Mouse (Mus musculus) midbrain, embryonic 12.5 days (tissue): ENCODE measurements at regions not wholly inside any gene's neighbourhood (a gene's known extent, or its start where the extent isn't known, plus 50 kb on each side); places are given as distances from the start of the nearest gene placed in this dataset.

Experiments
- ATAC-seq: fragments of 200-750 bp; cut with Nextera tagmentation; 2 replicates; pipeline ENCODE4 v1.8.0; 2017; ENCODE audit warnings: low read depth, moderate TSS enrichment, moderate library complexity; ENCODE audit not compliant: low FRiP score
- H3K27ac ChIP-seq: fragments of 300-500 bp; sonication (generic); replicated peaks from 2 replicates; pipeline ENCODE4 v1.5.1; 2016; ENCODE audit warnings: mild to moderate bottlenecking
- H3K27me3 ChIP-seq: fragments of 300-500 bp; sonication (generic); 2 replicates; pipeline ENCODE4 v1.6.1; 2016; ENCODE audit warnings: mild to moderate bottlenecking
- H3K36me3 ChIP-seq: fragments of 300-500 bp; sonication (generic); 2 replicates; pipeline ENCODE4 v1.6.1; 2016
- H3K4me1 ChIP-seq: fragments of 300-500 bp; sonication (generic); 2 replicates; pipeline ENCODE4 v1.6.1; 2016
- H3K4me2 ChIP-seq: fragments of 300-500 bp; sonication (generic); replicated peaks from 2 replicates; pipeline ENCODE4 v1.6.1; 2016; ENCODE audit warnings: mild to moderate bottlenecking, moderate library complexity
- H3K4me3 ChIP-seq: fragments of 300-500 bp; sonication (generic); 2 replicates; pipeline ENCODE4 v1.5.1; 2016; ENCODE audit warnings: mild to moderate bottlenecking
- H3K9ac ChIP-seq: fragments of 300-500 bp; sonication (generic); replicated peaks from 2 replicates; pipeline ENCODE4 v1.6.1; 2016; ENCODE audit warnings: mild to moderate bottlenecking, moderate library complexity
- H3K9me3 ChIP-seq: fragments of 300-500 bp; sonication (generic); 2 replicates; pipeline ENCODE4 v1.6.1; 2016; ENCODE audit warnings: mild to moderate bottlenecking
- WGBS: fragments of 180-500 bp; shearing (Covaris S2); methylation state at CpG from one replicate; pipeline ENCODE4 v1.1.7; 2016; 5-methylcytosine and 5-hydroxymethylcytosine counted together

- no peak overlapping the region for H3K9ac ChIP-seq
- no peaks in the 10 kb centered on the region for H3K27me3 ChIP-seq
- no peak overlapping the region for H3K27ac ChIP-seq
- H3K4me2 ChIP-seq = no peak overlapping the region
- no peaks in the 10 kb centered on the region for H3K4me1 ChIP-seq
- H3K9me3 ChIP-seq = no peaks in the 10 kb centered on the region
- ATAC-seq = no peak
- 77% methylated on average over 2 of the region's 2 CpGs for WGBS
- H3K36me3 ChIP-seq = no peaks in the 10 kb centered on the region
- H3K4me3 ChIP-seq = no peak overlapping the region
These were observed 116.5 kb upstream of the B3gat2 start for GRCm38 (mm10) chr1:23645093-23645492.

- Histone ChIP-seq H3K9me3 (no peaks in the 10 kb centered on the region), H3K36me3 (no peaks in the 10 kb centered on the region), H3K4me3 (no peak overlapping the region), H3K4me1 (no peaks in the 10 kb centered on the region), H3K4me2 (no peak overlapping the region), H3K27ac (no peak overlapping the region), H3K9ac (no peak overlapping the region), H3K27me3 (no peaks in the 10 kb centered on the region)
- 84% methylated on average over 7 of the region's 7 CpGs for WGBS
- ATAC-seq = no peak
These were observed 112.6 kb upstream of the B3gat2 start for GRCm38 (mm10) chr1:23648875-23649506.

GRCm38 (mm10) chr1:23649886-23650285 lies 111.7 kb upstream of the B3gat2 start:
- no peak overlapping the region for H3K27ac ChIP-seq
- no peak for ATAC-seq
- no peak overlapping the region for H3K4me3 ChIP-seq
- H3K36me3 ChIP-seq = no peaks in the 10 kb centered on the region
- no peaks in the 10 kb centered on the region for H3K27me3 ChIP-seq
- no peak overlapping the region for H3K9ac ChIP-seq
- WGBS = 79% methylated on average over 4 of the region's 4 CpGs
- no peak overlapping the region for H3K4me2 ChIP-seq
- no peaks in the 10 kb centered on the region for H3K4me1 ChIP-seq
- no peaks in the 10 kb centered on the region for H3K9me3 ChIP-seq

- Histone ChIP-seq H3K36me3 (no peaks in the 10 kb centered on the region), H3K4me3 (no peak overlapping the region)
- ATAC-seq = no peak
These were observed 107.9 kb upstream of the B3gat2 start for GRCm38 (mm10) chr1:23653628-23654027.

GRCm38 (mm10) chr1:23655768-23656167 lies 105.8 kb upstream of the B3gat2 start:
- no peak overlapping the region for H3K27ac ChIP-seq
- H3K4me1 ChIP-seq = 0 out of 2 replicates have a peak, but pooled peaks cover 3% of the 10 kb centered on the region
- no peaks in the 10 kb centered on the region for H3K27me3 ChIP-seq
- no peak overlapping the region for H3K4me2 ChIP-seq
- H3K36me3 ChIP-seq = no peaks in the 10 kb centered on the region
- H3K9me3 ChIP-seq = no peaks in the 10 kb centered on the region
- no peak for ATAC-seq
- H3K4me3 ChIP-seq = no peak overlapping the region
- no peak overlapping the region for H3K9ac ChIP-seq
- WGBS = 97% methylated on average over 1 of the region's 1 CpGs

More at GRCm38 (mm10) chr1:23653628-23654027, 107.9 kb upstream of the B3gat2 start:
- Histone ChIP-seq H3K4me2 (no peak overlapping the region), H3K9ac (no peak overlapping the region), H3K27me3 (no peaks in the 10 kb centered on the region), H3K9me3 (no peaks in the 10 kb centered on the region), H3K27ac (no peak overlapping the region), H3K4me1 (0 out of 2 replicates have a peak, but pooled peaks cover 3% of the 10 kb centered on the region)
- WGBS = 93% methylated on average over 4 of the region's 4 CpGs

- H3K27ac ChIP-seq = no peak overlapping the region; the same call in 1 of the 2 replicates
- ATAC-seq = peak; percentile 20; the same call in 1 of the 2 replicates
- WGBS = 38% methylated on average over 12 of the region's 12 CpGs
These were observed 105.3 kb upstream of the B3gat2 start for GRCm38 (mm10) chr1:23656302-23656701.

GRCm38 (mm10) chr1:23656718-23657117 lies 104.8 kb upstream of the B3gat2 start:
- 0 out of 2 replicates have a peak, but pooled peaks have one; percentile 17 for ATAC-seq
- Histone ChIP-seq H3K9me3 (no peaks in the 10 kb centered on the region), H3K4me1 (0 out of 2 replicates have a peak, but pooled peaks cover 3% of the 10 kb centered on the region), H3K36me3 (no peaks in the 10 kb centered on the region), H3K9ac (no peak overlapping the region), H3K4me2 (peak overlapping the region; percentile 28), H3K27ac (no peak overlapping the region), H3K27me3 (no peaks in the 10 kb centered on the region), H3K4me3 (no peak overlapping the region)
- WGBS = 65% methylated on average over 8 of the region's 8 CpGs

More at GRCm38 (mm10) chr1:23656302-23656701, 105.3 kb upstream of the B3gat2 start:
- H3K4me3 ChIP-seq = no peak overlapping the region
- H3K9ac ChIP-seq = no peak overlapping the region
- no peaks in the 10 kb centered on the region for H3K27me3 ChIP-seq
- no peaks in the 10 kb centered on the region for H3K36me3 ChIP-seq
- H3K4me1 ChIP-seq = 0 out of 2 replicates have a peak, but pooled peaks cover 3% of the 10 kb centered on the region
- peak overlapping the region; percentile 28 for H3K4me2 ChIP-seq
- no peaks in the 10 kb centered on the region for H3K9me3 ChIP-seq

GRCm38 (mm10) chr1:23670514-23670913 lies 91.0 kb upstream of the B3gat2 start:
- Histone ChIP-seq H3K4me3 (no peak overlapping the region), H3K27me3 (no peaks in the 10 kb centered on the region), H3K4me2 (no peak overlapping the region), H3K36me3 (no peaks in the 10 kb centered on the region), H3K27ac (no peak overlapping the region), H3K9me3 (no peaks in the 10 kb centered on the region), H3K9ac (no peak overlapping the region), H3K4me1 (no peaks in the 10 kb centered on the region)
- no peak for ATAC-seq
- WGBS = 83% methylated on average over 4 of the region's 4 CpGs

GRCm38 (mm10) chr1:23674357-23674756 lies 87.2 kb upstream of the B3gat2 start:
- Histone ChIP-seq H3K27ac (no peak overlapping the region), H3K36me3 (no peaks in the 10 kb centered on the region), H3K9me3 (no peaks in the 10 kb centered on the region), H3K4me3 (no peak overlapping the region), H3K4me2 (no peak overlapping the region), H3K27me3 (no peaks in the 10 kb centered on the region), H3K9ac (no peak overlapping the region), H3K4me1 (no peaks in the 10 kb centered on the region)
- ATAC-seq = no peak
- WGBS = 89% methylated on average over 6 of the region's 6 CpGs

GRCm38 (mm10) chr1:23676301-23676700 lies 85.3 kb upstream of the B3gat2 start:
- Histone ChIP-seq H3K27me3 (no peaks in the 10 kb centered on the region), H3K27ac (no peak overlapping the region), H3K9ac (no peak overlapping the region), H3K9me3 (no peaks in the 10 kb centered on the region), H3K36me3 (no peaks in the 10 kb centered on the region), H3K4me2 (no peak overlapping the region), H3K4me1 (no peaks in the 10 kb centered on the region), H3K4me3 (no peak overlapping the region)
- 86% methylated on average over 2 of the region's 2 CpGs for WGBS
- no peak for ATAC-seq

- Histone ChIP-seq H3K4me1 (0 out of 2 replicates have a peak, but pooled peaks cover 3% of the 10 kb centered on the region), H3K9ac (no peak overlapping the region), H3K4me2 (no peak overlapping the region), H3K9me3 (no peaks in the 10 kb centered on the region), H3K27me3 (no peaks in the 10 kb centered on the region), H3K36me3 (no peaks in the 10 kb centered on the region), H3K4me3 (no peak overlapping the region), H3K27ac (no peak overlapping the region)
- no peak for ATAC-seq
- 56% methylated on average over 7 of the region's 7 CpGs for whole genome bisulfite sequencing
These were observed 72.2 kb upstream of the B3gat2 start for GRCm38 (mm10) chr1:23689398-23689797.

- WGBS = 24% methylated on average over 6 of the region's 6 CpGs
These were observed 56.1 kb upstream of the B3gat2 start for GRCm38 (mm10) chr1:23705489-23705888.

More at GRCm38 (mm10) chr1:23705489-23705888, 56.1 kb upstream of the B3gat2 start:
- H3K27me3 ChIP-seq = no peaks in the 10 kb centered on the region
- no peaks in the 10 kb centered on the region for H3K9me3 ChIP-seq
- no peak overlapping the region for H3K27ac ChIP-seq
- no peak overlapping the region for H3K9ac ChIP-seq
- no peak overlapping the region for H3K4me3 ChIP-seq
- 0 out of 2 replicates have a peak, but pooled peaks cover 2% of the 10 kb centered on the region for H3K4me1 ChIP-seq
- ATAC-seq = peak; percentile 73
- H3K36me3 ChIP-seq = no peaks in the 10 kb centered on the region
- H3K4me2 ChIP-seq = no peak overlapping the region
